Mouse (Mus musculus) forebrain, embryonic 10.5 days (tissue): Measurements from ENCODE around the gene Nfkbiz. TPM values are rescaled to one million over a fixed set of nuclear protein-coding genes. Genes with fewer than 3 reads are reported as not detected.
"Not testable (repeated sequence)": the region's sequence is repeated elsewhere in the genome, so short reads cannot be mapped to it uniquely, and the experiment has no call there.

ENCODE experiments used
- DNase-seq: peaks from one replicate; pipeline ENCODE4 v3.0.0-alpha.2; 2017; ENCODE audit warnings: low spot score; ENCODE audit errors: extremely low spot score
- H3K27ac ChIP-seq: fragments of 300-500 bp; sonication (generic); 2 replicates; pipeline ENCODE4 v1.5.1; 2016; ENCODE audit warnings: mild to moderate bottlenecking
- H3K27me3 ChIP-seq: fragments of 300-500 bp; sonication (generic); 2 replicates; pipeline ENCODE4 v1.6.1; 2016; ENCODE audit warnings: mild to moderate bottlenecking; ENCODE audit not compliant: poor library complexity, severe bottlenecking
- H3K36me3 ChIP-seq: fragments of 300-500 bp; sonication (generic); replicated peaks from 2 replicates; pipeline ENCODE4 v1.6.1; 2016; ENCODE audit warnings: mild to moderate bottlenecking, moderate library complexity
- H3K4me1 ChIP-seq: fragments of 300-500 bp; sonication (generic); 2 replicates; pipeline ENCODE4 v1.6.1; 2016
- H3K4me3 ChIP-seq: fragments of 300-500 bp; sonication (generic); 2 replicates; pipeline ENCODE4 v1.5.1; 2016; ENCODE audit warnings: mild to moderate bottlenecking, moderate library complexity
- H3K9me3 ChIP-seq: fragments of 300-500 bp; sonication (generic); 2 replicates; pipeline ENCODE4 v1.6.1; 2016; ENCODE audit warnings: mild to moderate bottlenecking, moderate library complexity
- WGBS: fragments of 180-500 bp; shearing (Covaris S2); methylation state at CpG from one replicate; pipeline ENCODE4 v1.1.7; 2016; 5-methylcytosine and 5-hydroxymethylcytosine counted together
- polyA plus RNA-seq: library from polyadenylated mRNA; unstranded; fragments of >200 nt; fragmentation: Nextera tagmentation; extraction: Ambion mirVana; gene quantifications from 2 replicates; pipeline ENCODE4 v1.2.1, GENCODE M21; 2016

Gene Nfkbiz
- 1.4 and 1.8 TPM in 2 replicates for polyA plus RNA-seq

GRCm38 (mm10) chr16:55838510-55839474 is at the start of gene Nfkbiz:
Nfkbiz (minus strand) TSS chr16:55838899.
- H3K36me3 ChIP-seq = peaks cover 19% of the 10 kb centered on the region
- DNase-seq = peak; percentile 89
- no peaks in the 10 kb centered on the region for H3K27me3 ChIP-seq
- H3K4me3 ChIP-seq = peak within 1 kb of the TSS; percentile 66
- H3K9me3 ChIP-seq = no peaks in the 10 kb centered on the region
- peak within 1 kb of the TSS; percentile 97 for H3K27ac ChIP-seq
- peaks cover 22% of the 10 kb centered on the region for H3K4me1 ChIP-seq
- under 1% methylated on average over 40 of the region's 40 CpGs for WGBS

- Histone ChIP-seq H3K4me1 (0 out of 2 replicates have a peak, but pooled peaks cover 3% of the 10 kb centered on the region), H3K9me3 (no peaks in the 10 kb centered on the region), H3K27me3 (no peaks in the 10 kb centered on the region), H3K27ac (no peak overlapping the region), H3K4me3 (no peak overlapping the region), H3K36me3 (peaks cover 35% of the 10 kb centered on the region)
- no peak for DNase-seq
- 67% methylated on average over 7 of the region's 7 CpGs for WGBS
These were observed 49.3 kb upstream of the Nfkbiz start for GRCm38 (mm10) chr16:55887814-55888583.

- no peak overlapping the region for H3K4me3 ChIP-seq
- no peak overlapping the region for H3K27ac ChIP-seq
- no peaks in the 10 kb centered on the region for H3K9me3 ChIP-seq
- DNase-seq = no peak
- H3K27me3 ChIP-seq = no peaks in the 10 kb centered on the region
- 0 out of 2 replicates have a peak, but pooled peaks cover 3% of the 10 kb centered on the region for H3K4me1 ChIP-seq
- peaks cover 20% of the 10 kb centered on the region for H3K36me3 ChIP-seq
- WGBS = 79% methylated on average over 11 of the region's 11 CpGs
These were observed 45.5 kb upstream of the Nfkbiz start for GRCm38 (mm10) chr16:55884246-55884645.

- peak; percentile 8 for DNase-seq
- Histone ChIP-seq H3K4me3 (no peak overlapping the region), H3K9me3 (no peaks in the 10 kb centered on the region), H3K27ac (no peak overlapping the region), H3K36me3 (no peaks in the 10 kb centered on the region), H3K27me3 (no peaks in the 10 kb centered on the region), H3K4me1 (no peaks in the 10 kb centered on the region)
- WGBS = 87% methylated on average over 6 of the region's 6 CpGs
These were observed 37.3 kb upstream of the Nfkbiz start for GRCm38 (mm10) chr16:55876025-55876424.

- Histone ChIP-seq H3K36me3 (peaks cover 17% of the 10 kb centered on the region), H3K27me3 (no peaks in the 10 kb centered on the region), H3K4me1 (no peaks in the 10 kb centered on the region), H3K27ac (no peak overlapping the region), H3K9me3 (no peaks in the 10 kb centered on the region), H3K4me3 (no peak overlapping the region)
- WGBS = 67% methylated on average over 4 of the region's 4 CpGs
- DNase-seq = no peak
These were observed 25.1 kb upstream of the Nfkbiz start for GRCm38 (mm10) chr16:55863832-55864231.

GRCm38 (mm10) chr16:55863149-55863815 is 24.6 kb upstream of the Nfkbiz start:
- peaks cover 20% of the 10 kb centered on the region for H3K36me3 ChIP-seq
- no peak overlapping the region for H3K27ac ChIP-seq
- 34% methylated on average over 7 of the region's 7 CpGs for WGBS
- H3K27me3 ChIP-seq = no peaks in the 10 kb centered on the region
- H3K9me3 ChIP-seq = no peaks in the 10 kb centered on the region
- H3K4me1 ChIP-seq = no peaks in the 10 kb centered on the region
- DNase-seq = peak; percentile 63
- H3K4me3 ChIP-seq = no peak overlapping the region

GRCm38 (mm10) chr16:55861104-55861503 is 22.4 kb upstream of the Nfkbiz start:
- H3K4me3 ChIP-seq = no peak overlapping the region
- H3K4me1 ChIP-seq = no peaks in the 10 kb centered on the region
- H3K27me3 ChIP-seq = no peaks in the 10 kb centered on the region
- H3K9me3 ChIP-seq = no peaks in the 10 kb centered on the region; the same call in 1 of the 2 replicates
- peaks cover 26% of the 10 kb centered on the region for H3K36me3 ChIP-seq
- 94% methylated on average over 3 of the region's 3 CpGs for WGBS
- DNase-seq = no peak
- no peak overlapping the region for H3K27ac ChIP-seq

GRCm38 (mm10) chr16:55859421-55859820 is 20.7 kb upstream of the Nfkbiz start:
- not testable (repeated sequence) for H3K4me3 ChIP-seq, H3K4me1 ChIP-seq, H3K27me3 ChIP-seq, H3K27ac ChIP-seq, H3K9me3 ChIP-seq, DNase-seq
- H3K36me3 ChIP-seq = peaks cover 25% of the 10 kb centered on the region
- WGBS = 93% methylated on average over 4 of the region's 4 CpGs

GRCm38 (mm10) chr16:55858465-55858864 is 19.8 kb upstream of the Nfkbiz start:
- 64% methylated on average over 6 of the region's 6 CpGs for WGBS
- Histone ChIP-seq H3K4me1 (no peaks in the 10 kb centered on the region), H3K27me3 (no peaks in the 10 kb centered on the region), H3K27ac (no peak overlapping the region), H3K4me3 (no peak overlapping the region), H3K36me3 (peaks cover 25% of the 10 kb centered on the region), H3K9me3 (no peaks in the 10 kb centered on the region; the same call in 1 of the 2 replicates)
- peak; percentile 24 for DNase-seq

- H3K4me3 ChIP-seq = no peak overlapping the region
- no peaks in the 10 kb centered on the region for H3K27me3 ChIP-seq
- 60% methylated on average over 19 of the region's 19 CpGs for WGBS
- no peaks in the 10 kb centered on the region for H3K4me1 ChIP-seq
- H3K9me3 ChIP-seq = no peaks in the 10 kb centered on the region; the same call in 1 of the 2 replicates
- peaks cover 23% of the 10 kb centered on the region for H3K36me3 ChIP-seq
- DNase-seq = peak; percentile 63
- no peak overlapping the region for H3K27ac ChIP-seq
These were observed 14.4 kb upstream of the Nfkbiz start for GRCm38 (mm10) chr16:55852943-55853727.

GRCm38 (mm10) chr16:55852515-55852914 is 13.8 kb upstream of the Nfkbiz start:
- H3K4me3 ChIP-seq = no peak overlapping the region
- no peak overlapping the region for H3K27ac ChIP-seq
- no peaks in the 10 kb centered on the region for H3K27me3 ChIP-seq
- 54% methylated on average over 4 of the region's 4 CpGs for WGBS
- no peak for DNase-seq
- H3K4me1 ChIP-seq = no peaks in the 10 kb centered on the region
- H3K36me3 ChIP-seq = peaks cover 22% of the 10 kb centered on the region
- no peaks in the 10 kb centered on the region; the same call in 1 of the 2 replicates for H3K9me3 ChIP-seq

GRCm38 (mm10) chr16:55850485-55850884 is 11.8 kb upstream of the Nfkbiz start:
- Histone ChIP-seq H3K36me3 (peaks cover 18% of the 10 kb centered on the region), H3K4me1 (no peaks in the 10 kb centered on the region), H3K9me3 (no peaks in the 10 kb centered on the region), H3K27me3 (no peaks in the 10 kb centered on the region), H3K27ac (no peak overlapping the region), H3K4me3 (no peak overlapping the region)
- no peak for DNase-seq
- WGBS = 93% methylated on average over 3 of the region's 3 CpGs
